Mouse (Mus musculus) brain, embryonic 14.5 days (tissue): ENCODE results near the gene 1700024B05Rik.
"Not testable (repeated sequence)": the region's sequence is repeated elsewhere in the genome, so short reads cannot be mapped to it uniquely, and the experiment has no call there.

Experiments
- CTCF ChIP-seq: fragments of 200-500 bp; IDR thresholded peaks from 2 replicates; pipeline ENCODE4 v1.5.1; 2012; ENCODE audit warnings: inconsistent platforms, mild to moderate bottlenecking, moderate library complexity, borderline replicate concordance; ENCODE audit not compliant: insufficient read depth, insufficient read length; ENCODE audit errors: extremely low read depth
- POLR2A ChIP-seq: fragments of 200-500 bp; IDR thresholded peaks from 2 replicates; pipeline ENCODE4 v1.6.1; 2012; ENCODE audit warnings: mild to moderate bottlenecking, inconsistent platforms, borderline replicate concordance; ENCODE audit not compliant: poor library complexity, insufficient read depth, insufficient read length, severe bottlenecking; ENCODE audit errors: extremely low read depth

DNA sequence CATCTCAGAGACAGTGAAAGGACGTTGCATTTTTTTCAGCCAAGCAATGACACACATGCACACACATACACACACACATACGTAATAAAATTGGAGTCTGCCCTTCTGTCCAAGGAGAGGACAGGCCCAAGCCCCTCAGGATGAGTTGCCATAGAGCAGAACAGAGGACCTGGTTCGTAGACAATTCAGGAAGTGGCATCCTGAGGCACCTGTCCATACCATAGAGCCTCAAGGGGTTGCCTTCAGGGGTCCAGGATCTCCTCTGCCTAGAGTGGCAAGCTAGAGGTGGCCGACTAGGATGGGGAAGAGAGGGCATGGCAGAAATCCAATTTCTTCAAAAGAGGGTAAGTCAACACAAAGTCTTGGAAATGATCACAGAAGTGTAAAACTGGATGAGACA is 20.3 kb downstream of the 1700024B05Rik start:
- not testable (repeated sequence) for TF ChIP-seq POLR2A, CTCF
